Mouse (Mus musculus): Measurements from ENCODE around the gene B4galnt4.
A peak's percentile ranks its signal among the peaks of the same experiment; 100 is the strongest.
"Not testable (repeated sequence)": the region's sequence is repeated elsewhere in the genome, so short reads cannot be mapped to it uniquely, and the experiment has no call there.

The B4galnt4 gene

GRCm38 (mm10) chr7:141060426-141061242 is at the start of gene B4galnt4:
Gene B4galnt4 (plus strand): TSS chr7:141061104.
- DNase-seq (ENCODE audit: low spot score in 2 of 2), result peak; percentile 84 to 93

GRCm38 (mm10) chr7:141011238-141011770 is 49.6 kb upstream of the B4galnt4 start:
- DNase-seq (ENCODE audit: low spot score in 2 of 2), result no peak

GRCm38 (mm10) chr7:141016707-141017697 is 43.9 kb upstream of the B4galnt4 start:
- DNase-seq (ENCODE audit: low spot score in 2 of 2), result no peak

DNA sequence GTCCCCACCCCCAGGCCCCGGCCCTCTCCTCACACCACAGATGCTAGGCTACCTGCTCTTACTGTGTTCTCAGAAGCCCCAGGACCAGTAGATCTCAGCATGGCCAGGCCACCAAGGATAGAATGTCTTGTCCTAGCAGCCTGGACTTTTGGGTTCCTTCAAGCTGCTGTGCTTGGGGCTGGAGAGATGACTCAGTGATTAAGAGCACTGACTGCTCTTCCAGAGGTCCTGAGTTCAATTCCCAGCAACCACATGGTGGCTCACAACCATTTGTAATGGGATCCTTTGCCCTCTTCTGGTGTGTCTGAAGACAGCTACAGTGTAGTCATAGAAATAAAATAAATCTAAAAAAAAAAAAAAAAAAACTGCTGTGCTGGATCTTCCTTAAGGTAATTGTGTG is 43.1 kb upstream of the B4galnt4 start, which contains the start of gene Ifitm6:
Gene Ifitm6, minus strand, starts transcription at position 101 of the 400 bp plus-strand sequence.
- DNase-seq (ENCODE audit: low spot score in 2 of 2), result not testable (repeated sequence)

DNA sequence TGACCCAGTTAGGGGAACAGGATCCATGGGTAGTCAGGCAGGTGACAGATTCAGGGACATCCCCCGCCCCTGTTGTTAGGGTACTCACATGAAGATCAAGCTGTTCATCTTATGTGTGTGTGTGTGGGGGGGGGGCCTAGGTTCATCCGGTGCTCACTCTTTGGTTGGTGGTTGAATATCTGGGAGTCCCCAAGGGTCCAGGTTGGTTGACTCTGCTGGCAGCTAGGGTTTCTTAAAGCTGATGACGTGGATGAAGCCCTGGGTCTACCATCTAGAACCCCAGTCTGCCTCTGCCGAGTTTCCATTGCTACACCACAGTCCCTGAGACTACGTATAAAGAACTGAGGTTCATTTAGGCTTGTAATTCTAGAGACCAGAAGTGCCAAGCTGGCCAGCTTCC is 41.9 kb upstream of the B4galnt4 start:
- no peak for DNase-seq (ENCODE audit: low spot score in 2 of 2)

DNA sequence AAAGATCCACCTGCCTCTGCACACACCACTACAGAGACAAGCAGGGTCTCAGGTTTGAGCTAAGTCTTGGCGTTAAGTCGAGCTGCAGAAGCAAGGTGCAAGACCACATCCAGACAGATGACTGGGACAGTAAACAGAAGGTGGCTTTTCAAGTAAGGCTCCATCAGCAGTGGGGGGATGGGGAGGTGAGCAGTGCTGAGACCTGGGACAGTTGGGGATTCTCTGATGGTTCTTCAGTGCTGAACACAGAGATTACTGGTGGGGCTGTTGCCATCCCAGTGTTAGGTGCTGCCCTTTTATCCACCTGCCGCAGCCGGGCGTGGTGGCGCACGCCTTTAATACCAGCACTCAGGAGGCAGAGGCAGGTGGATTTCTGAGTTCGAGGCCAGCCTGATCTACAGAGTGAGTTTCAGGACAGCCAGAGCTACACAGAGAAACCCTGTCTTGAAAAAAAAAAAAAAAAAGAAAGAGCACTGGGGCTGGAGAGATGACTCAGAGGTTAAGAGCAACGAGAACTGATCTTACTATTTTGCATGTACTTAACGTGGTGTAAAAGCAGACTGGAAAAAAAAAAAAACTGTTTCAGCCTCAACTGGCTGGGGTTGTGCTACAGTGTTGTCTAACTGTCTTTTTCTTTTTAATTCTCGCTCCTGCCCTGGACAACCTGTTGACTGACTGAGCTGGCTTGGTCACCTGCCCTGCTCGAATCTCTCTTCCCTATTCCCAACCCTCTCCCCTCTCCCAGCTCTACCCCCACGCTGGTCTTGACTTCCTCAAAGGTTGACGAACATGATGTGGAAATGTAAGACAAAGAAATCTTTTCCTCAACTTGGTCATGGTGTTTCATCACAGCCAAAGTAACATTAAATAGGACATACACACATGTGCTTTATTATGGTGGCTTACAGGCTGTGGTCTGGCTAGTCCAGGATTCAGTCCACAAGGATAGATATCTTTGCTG is 39.1 kb upstream of the B4galnt4 start:
- DNase-seq (ENCODE audit: low spot score in 2 of 2), result no peak

DNA sequence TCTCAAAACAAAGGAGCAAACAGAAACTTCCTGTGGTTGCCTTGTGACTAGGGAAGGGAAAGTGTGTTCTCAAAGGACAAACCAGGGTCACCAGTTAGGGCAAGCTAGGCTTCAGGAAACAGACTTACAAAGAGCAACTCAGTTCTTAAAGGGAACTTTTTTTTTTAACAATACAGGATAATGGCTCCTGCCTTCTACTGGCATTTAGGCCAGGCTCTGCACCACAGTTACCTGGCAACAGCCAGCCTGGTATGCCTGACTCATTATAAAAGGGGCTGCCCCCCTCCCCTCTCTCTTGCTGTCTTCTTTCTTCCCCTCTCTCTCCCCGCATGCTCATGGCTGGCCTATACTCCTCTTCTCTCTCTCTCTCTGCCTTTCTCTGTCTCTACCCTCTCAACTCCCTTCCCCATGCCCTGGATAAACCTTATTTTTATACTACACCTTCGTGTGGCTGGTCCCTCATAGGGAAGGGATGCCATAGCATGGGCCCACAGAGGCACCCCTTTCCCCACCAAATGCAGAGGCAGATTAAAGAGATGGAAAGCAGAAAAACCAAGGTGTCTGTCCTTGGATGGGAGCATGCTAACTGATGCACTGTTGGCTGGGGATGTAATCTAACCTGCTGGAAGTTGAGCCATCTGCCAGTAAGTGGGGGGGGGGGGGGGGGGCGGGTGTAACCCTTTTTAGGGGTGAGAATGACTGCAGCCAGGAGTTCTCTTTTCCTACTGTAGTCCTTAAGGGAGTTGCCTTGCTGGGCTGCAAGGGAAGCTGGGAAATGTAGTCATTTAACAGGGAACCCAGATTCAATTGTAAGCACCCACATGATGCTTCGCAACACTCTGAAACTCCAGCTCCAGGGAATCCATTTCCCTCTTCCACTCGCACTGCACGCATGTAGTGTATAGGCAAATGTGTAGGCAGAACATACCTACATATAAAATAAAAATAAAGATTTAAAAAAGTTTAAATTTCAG is 35.8 kb upstream of the B4galnt4 start:
- DNase-seq (ENCODE audit: low spot score in 2 of 2), result no peak

DNA sequence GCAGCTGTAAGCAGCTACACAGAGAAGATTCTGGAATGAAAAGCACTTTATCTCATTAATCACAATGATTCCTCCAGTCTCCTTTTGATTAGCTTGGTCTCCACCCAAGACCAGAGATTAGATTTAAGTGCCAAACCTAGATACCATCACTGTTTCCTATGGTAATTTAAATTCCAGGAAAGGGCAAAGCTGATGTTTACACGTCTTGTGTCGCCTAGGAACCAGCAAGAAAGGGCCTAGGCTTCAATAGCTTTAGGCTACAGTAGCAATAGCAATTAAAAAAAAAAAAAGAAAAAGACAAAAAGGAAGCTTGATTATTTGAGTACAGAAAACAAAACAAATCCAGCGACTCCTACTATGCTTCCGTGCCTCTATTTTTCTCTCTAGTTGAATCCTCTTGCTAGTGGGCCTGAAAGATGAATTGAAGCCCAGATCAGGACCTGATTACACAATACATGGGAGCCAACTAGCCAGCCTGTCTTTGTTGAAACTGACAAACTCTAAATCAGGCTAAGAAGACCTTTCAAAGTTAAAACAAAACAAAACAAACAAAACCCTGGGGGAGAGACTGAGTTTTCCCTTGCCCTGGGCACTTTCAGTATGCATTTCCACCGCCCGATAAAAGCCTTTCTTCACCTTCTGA is 34.7 kb upstream of the B4galnt4 start:
- DNase-seq (ENCODE audit: low spot score in 2 of 2), result no peak

DNA sequence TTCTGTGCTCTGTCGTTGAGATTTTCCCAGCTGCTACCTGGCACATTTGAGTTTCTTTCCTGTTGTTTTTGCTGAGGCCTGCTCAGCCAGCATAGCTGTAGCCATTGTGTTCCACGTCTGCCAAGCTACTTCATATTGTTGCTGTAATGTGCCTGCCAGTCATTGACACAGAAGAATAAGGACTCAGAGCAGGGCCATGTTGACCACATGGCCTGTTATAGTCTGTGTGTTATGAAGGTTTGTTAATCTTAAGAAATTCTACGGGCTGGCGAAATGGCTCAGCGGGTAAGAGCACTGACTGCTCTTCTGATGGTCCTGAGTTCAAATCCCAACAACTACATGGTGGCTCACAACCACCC is 34.2 kb upstream of the B4galnt4 start:
- DNase-seq (ENCODE audit: low spot score in 2 of 2), result no peak

DNA sequence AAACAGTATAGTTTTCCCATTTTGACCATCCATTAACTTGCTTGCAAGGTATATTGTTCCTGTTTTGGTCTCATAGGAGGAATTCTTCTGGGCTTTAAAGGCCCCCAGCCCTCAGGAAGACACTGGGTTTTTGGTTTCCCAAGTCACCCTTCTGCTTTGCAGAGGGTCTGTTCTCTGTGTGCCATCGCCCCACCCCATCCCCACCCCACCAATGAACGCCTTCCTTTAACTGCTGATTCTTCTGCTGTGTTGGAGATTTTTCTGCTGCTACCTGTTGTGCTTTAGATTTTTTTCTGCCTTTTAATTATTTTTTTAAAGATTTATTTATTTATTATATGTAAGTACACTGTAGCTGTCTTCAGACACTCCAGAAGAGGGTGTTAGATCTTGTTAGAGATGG is 32.1 kb upstream of the B4galnt4 start, which contains the start of gene Gm17387:
Gene Gm17387, plus strand, starts transcription at position 301 of the 400 bp plus-strand sequence.
- no peak for DNase-seq (ENCODE audit: low spot score in 2 of 2)

DNA sequence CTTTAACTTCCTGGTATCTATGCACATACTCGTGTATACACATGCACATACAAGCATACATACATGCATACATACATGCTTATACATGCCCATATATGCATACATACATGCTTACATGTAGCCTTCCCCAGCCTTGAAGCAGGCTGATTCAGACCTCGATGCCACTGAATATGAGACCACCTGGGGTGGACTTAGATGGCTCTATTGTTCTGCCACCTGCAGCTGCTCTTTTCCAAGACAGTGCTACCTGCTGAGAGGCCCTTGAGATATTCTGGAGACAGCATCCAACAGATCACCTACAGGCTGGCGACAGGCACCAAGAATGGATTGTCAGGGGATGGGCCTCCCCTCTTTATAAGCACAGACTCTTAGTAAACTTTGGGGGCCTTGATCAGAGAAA is 30.5 kb upstream of the B4galnt4 start:
- DNase-seq (ENCODE audit: low spot score in 2 of 2), result no peak

- DNase-seq (ENCODE audit: low spot score in 2 of 2), result no peak
Observed at GRCm38 (mm10) chr7:141032458-141033167, 28.3 kb upstream of the B4galnt4 start.

DNA sequence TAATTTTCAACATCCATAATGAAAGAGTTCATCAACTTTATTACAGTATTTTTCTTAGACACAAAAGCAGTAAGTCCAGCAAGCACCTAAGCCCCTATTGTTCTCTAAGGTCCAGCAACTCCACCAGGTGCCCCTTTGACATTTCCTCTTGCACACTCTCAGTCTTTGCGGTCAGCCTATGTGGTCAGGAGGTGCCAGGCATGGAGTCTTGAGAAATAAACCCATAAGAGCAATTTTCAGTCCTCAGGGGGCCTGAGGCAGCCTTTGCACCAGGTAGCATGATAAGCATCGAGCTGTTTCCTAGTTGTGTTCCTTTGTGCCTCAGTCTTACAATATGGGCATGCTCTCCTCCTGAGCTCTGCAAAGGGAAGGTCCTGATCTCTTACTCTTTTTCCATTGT is 24.3 kb upstream of the B4galnt4 start:
- not testable (repeated sequence) for DNase-seq (ENCODE audit: low spot score in 2 of 2)

- DNase-seq (ENCODE audit: low spot score in 2 of 2), result no peak
Observed at GRCm38 (mm10) chr7:141038090-141039032, 22.5 kb upstream of the B4galnt4 start.

GRCm38 (mm10) chr7:141039386-141040107 is 21.4 kb upstream of the B4galnt4 start:
- no peak for DNase-seq (ENCODE audit: low spot score in 2 of 2)

DNA sequence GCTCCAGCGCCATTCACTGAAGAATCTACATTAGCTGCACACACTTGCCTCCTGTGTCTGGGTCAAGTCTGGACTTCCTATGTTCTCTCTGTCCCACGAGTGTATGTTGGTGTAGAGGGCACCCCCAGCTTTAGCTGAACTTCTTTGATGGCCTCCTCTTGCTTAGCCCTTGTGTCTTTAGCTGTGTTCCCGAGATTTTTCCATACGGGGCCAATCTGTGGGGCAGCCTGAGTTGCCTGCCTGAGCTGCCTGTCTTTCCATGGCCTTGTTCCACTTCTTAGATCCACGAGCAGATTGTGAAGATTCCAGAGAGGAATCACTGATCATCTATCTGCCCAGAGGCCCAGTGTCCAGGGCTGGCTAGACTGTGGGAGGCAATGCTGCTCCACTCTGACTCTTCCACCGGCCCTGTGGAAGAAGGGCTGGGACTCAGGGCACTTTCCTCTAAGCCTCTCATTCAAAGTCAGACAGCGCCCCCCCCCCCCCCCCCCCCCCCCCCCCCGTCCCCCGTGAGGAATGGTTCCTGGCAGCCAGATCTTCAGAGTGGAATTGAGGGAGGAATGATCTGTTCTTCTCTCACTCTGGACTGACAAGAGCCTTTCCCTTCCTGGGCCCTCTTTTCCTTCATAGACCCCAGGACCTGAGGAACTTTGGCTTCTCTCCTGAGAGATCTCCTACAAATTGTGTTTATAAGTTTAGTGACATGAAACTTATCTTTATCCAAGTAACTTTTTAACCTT is 19.9 kb upstream of the B4galnt4 start:
- DNase-seq (ENCODE audit: low spot score in 2 of 2), result no peak

Data from left cerebral cortex, adult 9 months (tissue).